Mouse (Mus musculus) 3134 (cell line): ENCODE results near the gene Gstt4.
A peak's percentile ranks its signal among the peaks of the same experiment; 100 is the strongest.
"Not testable (repeated sequence)": the region's sequence is repeated elsewhere in the genome, so short reads cannot be mapped to it uniquely, and the experiment has no call there.

Experiments
- DNase-seq: peaks from one replicate; pipeline ENCODE4 v3.0.0-alpha.2; 2011; ENCODE audit warnings: low spot score; ENCODE audit not compliant: insufficient read length; ENCODE audit errors: extremely low read depth

The Gstt4 gene

DNA sequence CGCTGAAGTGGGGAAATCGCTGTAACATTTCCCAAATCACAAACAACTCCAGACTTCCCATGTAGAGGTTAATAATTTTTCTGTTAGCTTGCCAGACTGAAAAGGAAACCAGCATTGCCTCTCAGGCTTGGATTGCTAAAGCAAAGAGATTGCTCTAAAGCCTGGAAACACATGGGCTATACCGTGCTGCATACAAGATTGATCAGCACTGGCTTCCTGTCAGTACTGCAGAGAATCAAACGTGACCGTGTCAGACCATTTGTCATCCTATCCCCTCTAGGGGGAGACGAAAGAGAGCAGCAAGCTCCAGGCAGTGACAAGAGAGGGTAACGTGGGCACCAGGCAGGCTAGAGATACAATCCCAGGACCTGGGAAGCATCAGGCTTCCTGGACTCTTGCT lies 31.6 kb downstream of the Gstt4 start:
- DNase-seq = no peak

DNA sequence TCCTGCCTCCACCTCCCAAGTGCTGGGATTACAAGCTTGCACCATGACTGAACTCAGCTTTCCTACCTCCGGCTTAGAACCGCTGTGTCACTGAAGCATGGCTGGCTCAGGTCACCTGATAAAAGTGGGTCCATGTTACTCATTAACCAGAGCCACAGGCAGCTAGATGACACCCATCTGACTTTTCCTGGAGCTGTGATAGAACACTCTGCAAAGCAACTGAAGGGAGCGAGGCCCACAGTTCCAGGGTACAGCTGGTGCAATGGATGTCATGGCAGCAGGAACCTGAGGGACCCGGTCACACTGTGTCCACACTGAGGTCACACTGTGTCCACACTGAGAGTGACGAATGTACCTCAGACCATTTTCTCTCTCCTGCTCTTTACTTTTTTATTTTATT lies 32.5 kb downstream of the Gstt4 start:
- no peak for DNase-seq

DNA sequence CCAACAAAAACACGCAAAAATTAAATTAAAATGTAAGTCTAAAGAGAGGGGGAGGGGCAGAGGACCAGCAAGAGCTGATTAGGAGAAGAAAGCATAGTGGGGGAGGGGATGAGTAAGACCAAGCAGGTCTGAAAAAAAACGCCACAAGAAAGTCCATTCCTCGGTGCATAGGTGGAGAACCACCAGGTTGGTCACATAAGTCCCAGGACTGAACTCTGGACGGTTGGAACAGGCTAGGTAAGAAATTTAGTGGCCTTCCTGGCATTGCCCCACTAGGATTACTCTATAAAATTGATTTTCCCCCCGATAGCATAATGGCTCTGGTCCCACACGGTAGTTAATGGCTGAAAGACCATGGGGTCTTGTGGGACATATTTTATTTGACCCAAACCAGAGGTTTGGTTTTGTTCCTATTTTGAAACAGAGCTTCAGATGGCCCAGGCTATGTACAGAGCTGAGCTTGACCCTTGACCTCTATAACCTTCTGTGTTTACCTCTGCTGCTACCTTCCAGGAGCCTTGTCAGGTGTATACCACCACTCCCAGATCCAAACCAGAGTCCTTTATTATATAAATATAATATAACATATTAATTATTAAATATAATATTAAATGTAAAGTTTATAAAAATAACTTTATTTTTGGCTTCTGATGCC lies 33.1 kb downstream of the Gstt4 start:
- no peak for DNase-seq

DNA sequence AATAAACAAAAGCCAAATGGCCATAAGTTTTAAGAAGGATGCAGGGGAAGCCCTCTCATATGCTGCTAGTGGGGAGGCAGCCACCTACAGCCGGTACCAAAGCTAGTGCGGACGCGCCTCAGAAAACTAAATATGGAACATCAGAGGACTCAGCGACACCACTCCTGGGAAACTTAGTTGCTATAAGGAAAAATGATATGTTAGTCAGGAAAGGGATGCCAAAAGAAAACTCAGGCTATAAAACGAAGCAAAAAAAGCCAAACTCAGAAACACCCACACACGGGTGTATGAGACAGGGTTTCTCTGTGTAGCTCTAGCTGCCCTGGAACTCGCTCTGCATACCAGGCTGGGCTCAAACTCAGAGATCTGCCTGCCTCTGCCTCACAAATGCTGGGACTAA lies 34.1 kb downstream of the Gstt4 start:
- no peak for DNase-seq

DNA sequence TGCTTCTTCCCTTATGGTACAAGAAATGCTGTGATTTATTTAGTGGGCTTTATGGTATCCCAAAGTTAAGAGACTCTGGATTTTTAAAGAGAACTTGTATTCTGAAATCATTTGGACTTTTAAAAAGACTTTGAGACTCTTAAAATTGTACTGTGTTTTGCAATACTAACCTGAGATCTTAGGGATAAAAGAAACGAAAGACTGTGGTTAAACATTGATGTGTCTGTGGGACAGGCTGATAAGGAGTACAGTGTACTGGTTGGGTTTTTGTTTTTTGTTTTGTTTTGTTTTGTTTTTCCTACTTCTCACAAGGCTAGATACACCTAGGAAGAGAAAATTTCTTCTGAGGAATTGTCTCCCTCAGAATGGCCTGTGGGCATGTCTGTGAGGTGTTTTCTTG lies 36.9 kb downstream of the Gstt4 start:
- no peak for DNase-seq

DNA sequence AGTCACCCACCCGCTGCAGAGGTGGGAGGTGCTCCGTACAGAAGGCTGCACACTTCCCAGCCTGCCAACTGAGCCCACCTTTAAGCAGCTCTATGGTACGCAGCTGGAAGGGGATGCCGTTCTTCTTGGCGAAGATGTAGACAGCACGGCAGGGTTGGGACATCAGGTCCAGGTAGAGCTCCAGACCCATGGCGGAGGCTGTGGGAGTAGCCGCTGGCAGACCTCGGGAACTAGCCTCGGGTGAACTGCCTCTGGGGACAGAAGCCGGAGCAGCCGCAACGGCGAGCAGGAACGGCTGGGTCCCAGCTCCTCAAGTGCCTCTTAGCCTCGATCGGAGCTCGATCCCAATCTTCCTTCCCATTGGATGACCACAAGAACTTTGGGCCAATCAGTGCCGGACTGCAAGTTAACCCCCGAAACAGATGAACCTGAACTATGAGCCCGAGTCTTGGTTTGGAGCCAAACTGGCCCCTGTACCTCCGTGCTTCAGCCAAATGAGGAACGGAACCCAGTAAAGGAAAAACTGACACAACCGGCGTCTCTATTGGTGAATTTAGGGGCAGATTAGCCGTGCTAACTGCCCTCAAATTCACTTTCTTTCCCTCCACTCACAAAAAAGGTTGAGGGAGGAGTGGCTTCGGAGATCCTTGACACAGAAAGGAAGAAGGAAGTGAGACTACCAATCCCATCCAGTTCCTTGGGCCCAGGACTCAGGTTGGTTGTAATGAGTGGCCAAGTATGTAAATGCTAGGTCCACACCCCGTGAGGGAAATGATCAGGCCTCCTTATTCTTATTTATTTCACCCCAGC lies 41.4 kb downstream of the Gstt4 start, which contains the start of the genes Gm20441 and Gstt3:
Gene Gm20441 (minus strand): TSS at position 186 of the 810 bp plus-strand sequence.
Gene Gstt3 (minus strand): TSS at position 646 of the 810 bp plus-strand sequence.
- peak; percentile 63 for DNase-seq

DNA sequence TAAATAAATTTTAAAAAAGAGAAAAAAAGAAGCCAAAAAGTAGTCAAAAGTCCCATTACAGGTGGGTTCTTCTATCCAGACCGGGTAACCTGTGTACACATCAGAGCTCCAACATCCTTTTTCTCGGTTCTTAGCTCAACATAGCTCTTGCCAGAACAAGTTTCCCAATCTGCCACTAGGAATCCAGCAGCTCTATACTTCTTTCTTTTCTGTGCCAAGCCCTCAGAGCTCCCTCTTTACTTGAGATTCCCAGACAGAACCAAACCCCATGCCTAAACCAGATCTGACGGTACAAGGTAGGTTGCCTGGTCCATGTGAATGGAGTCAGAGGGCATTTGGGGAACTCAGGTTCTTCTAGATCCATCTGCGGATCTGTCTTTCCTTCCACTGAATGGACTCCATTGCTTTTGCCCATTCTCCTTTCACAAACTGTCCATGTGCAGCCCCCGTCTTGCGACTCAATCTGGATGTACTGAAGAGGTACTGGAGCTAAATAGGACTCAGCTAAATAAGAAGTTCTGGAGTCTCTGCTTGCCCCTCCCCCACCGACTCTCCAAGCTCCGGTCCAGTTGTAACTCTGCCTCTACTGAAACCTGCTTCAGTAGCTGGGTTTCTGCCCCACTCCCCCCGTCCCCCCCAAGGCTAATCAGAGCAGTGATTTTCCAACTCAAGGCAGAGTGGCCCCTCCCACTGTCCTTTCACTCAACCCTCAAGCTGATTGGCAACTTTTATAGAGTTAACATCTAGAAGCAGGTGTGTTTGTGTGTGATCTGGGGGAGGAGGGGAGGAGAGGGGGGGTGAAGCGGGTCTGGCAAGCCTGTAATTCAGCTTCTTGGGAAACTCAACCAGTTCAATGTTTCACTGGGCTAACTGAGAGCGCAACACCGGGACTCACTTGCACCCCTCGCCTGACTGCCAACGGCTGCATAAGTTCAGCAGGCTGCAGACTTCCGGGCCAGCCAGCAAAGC lies 42.9 kb downstream of the Gstt4 start:
- no peak for DNase-seq

DNA sequence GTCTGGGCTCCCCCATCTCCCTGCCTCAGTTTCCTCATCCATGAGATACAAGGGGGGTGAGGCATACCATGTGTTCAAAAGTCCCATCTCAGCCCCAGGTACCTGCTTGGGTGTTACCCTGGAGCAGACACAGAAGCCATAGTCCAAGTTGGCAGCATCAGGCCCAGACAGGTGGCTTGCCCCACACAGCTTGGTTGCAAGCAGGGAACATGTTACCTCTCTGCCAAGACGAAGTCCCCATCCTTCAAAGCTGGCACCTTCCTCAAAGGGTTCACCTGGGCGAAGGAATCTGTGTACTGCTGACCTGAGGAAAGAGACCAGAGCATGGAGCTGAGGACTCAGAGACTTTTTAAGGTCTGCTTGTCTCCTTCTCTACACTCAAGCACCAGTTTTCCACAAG lies 44.5 kb downstream of the Gstt4 start:
- DNase-seq = no peak

DNA sequence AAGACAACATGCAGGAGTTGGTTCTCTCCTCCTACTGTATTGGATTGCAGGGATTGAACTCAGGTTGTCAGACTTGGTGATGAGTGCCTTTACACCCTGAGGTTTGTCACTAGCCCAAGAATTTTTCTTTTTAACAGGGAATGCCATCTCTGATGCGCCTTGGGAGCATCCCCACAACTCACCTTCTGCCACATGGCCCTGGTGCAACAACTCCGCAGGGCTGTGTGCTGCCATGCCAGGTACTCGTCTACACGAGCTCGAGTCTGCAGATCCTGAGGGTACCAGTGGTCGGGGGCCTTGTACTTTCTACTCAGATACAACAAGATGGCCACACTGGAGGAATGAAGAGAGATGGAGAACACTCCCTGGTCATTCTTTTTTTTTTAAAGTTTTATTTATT lies 45.8 kb downstream of the Gstt4 start:
- DNase-seq = no peak

DNA sequence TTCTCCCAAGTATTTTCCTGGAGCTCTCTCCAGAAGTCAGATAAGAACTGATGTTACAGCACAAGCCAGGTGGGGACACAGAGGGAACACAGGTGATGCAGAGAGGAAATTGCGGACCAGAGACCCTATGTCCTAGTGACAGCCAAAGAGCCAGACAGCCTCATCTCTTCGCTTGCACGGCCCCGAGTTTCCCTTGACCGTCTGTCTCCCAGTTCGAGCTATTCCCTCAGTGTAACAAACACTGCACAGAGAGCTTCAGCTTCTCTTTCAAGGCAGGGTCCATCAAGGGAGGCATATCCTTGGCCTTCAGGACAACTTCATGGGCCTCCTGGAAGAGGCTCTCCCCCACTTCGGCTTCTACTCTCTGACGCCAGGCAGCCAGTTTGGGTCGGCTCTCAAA lies 47.8 kb downstream of the Gstt4 start:
- DNase-seq = no peak

DNA sequence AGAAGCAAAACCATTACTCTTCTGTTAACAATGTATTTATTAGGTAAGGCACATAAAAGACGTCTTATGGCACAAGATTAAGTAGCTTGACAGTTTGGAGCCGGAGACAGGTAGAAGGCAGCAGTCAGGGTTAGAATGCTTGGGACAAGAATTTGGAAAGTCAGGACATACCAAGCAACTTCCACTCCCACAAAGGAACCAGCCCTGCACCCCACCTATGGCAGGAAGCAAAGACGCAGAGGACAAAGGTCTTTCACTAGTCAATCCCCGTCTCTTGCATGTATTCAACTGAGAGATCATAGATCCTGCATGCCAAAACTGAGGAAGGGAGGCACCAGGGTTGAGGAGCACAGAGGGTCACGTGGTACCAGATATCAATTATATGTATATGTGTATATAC lies 48.2 kb downstream of the Gstt4 start:
- no peak for DNase-seq

DNA sequence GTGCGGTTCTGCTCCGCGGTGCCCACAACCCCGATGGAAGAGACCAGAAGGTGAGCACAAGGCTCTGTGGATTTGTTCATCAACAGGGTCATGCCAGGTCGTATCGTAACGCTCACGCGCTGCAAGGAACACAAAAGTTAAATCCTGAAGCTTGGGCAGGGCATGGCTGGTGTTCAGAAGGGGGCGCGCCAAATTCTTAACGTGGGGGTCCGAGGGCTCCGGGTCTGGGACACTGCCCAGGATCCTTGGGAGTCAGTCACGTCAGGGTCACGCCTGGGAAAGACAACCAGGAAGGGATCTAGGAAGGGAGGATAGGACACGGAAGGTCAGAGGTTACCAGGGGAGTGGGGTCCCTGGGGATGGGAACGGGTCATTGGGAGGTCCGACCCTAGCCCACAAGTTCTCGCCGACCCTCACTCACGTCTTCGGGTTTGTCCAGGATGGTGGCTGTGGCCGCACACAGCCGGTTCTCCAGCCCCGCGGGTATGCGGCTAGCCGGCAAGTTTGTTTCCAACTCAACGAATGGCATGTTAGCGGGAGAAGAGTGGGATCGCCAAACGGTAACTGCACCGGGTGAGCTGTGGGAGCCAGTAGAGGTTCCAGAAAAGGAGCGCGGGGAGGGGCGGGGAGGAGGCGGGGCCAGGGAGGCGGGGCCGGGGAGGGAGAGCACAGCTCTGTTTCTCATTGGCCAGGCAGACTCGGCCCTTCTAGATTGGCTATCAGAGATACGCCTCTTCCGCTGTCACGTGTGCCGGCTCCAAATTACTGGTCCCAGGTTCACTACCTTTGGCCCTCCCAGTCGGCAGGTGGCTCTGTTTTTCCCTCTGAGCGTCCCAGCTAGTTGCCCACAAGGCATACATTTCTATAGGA lies 49.3 kb downstream of the Gstt4 start, which contains the start of gene Ddt:
Gene Ddt (minus strand): TSS at position 620 of the 870 bp plus-strand sequence.
- peak; percentile 80 for DNase-seq

DNA sequence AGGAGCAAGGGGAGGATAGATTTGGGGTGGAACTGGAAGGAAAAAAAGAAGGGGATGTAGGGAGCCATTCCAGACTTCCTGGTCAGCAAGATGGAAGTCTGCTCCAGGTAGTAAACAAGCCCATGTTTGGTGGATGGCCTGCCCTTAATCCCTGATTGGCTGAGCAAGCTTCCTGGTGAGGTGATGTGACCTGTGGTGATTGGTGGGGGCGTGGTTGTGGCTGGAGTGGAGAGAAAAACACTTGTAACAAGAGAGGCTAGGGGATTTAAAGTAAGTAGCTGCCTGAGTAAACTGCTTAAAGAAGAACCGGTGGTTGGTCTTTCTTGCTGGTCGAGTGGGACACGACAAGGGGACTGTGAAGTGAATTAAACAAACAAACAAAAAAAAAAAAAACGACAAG lies 54.6 kb downstream of the Gstt4 start:
- DNase-seq = not testable (repeated sequence)

DNA sequence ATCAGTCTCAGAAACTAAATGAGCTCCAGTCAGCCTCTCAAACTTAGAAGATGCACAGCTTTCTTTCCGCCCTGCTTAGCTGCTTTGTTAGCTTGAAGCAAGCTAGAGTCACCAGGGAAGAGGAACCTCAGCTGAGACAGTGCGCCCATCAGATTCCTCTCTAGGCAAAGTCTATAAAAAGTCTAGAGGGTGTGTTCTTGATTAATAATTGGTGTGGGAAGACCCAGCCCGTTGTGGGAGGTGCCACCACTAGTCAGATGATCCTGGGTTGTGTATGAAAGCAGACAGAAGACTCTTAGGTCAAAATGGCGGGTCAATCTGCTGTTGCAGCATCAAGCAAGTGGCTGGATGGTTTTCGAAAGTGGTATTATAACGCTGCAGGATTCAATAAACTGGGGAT lies 55.5 kb downstream of the Gstt4 start:
- DNase-seq = no peak
